Mouse (Mus musculus): ENCODE data around the gene Wfdc5. TPM values are rescaled to one million over a fixed set of nuclear protein-coding genes. Genes with fewer than 3 reads are reported as not detected.

The Wfdc5 gene
- total and polyA plus RNA-seq, 2 experiments: not detected

- H3K9ac ChIP-seq (ENCODE audit: low read depth, low read length): no peak overlapping the region
- TF ChIP-seq POLR2A (IDR thresholded peaks at IDR 0.05; ENCODE audit: extremely low read depth, insufficient read depth, low read length) (no peak), CTCF (IDR thresholded peaks at IDR 0.05; ENCODE audit: low read depth, low read length) (no peak)
- H3K27me3 ChIP-seq (ENCODE audit: control insufficient read depth, insufficient read depth, low read length): peaks cover 8% of the 10 kb centered on the region
- H3K27ac ChIP-seq (replicated peaks; ENCODE audit: insufficient read depth, low read depth, low read length): no peak overlapping the region
- H3K79me2 ChIP-seq (ENCODE audit: control insufficient read depth, insufficient read depth, low read length): no peaks in the 10 kb centered on the region
- no peak overlapping the region for H3K4me3 ChIP-seq (ENCODE audit: insufficient read depth, low read depth, low read length)
- DNase-seq (ENCODE audit: extremely low read depth, low read depth, low spot score): no peak
- WGBS: 13% methylated on average over 11 of the region's 11 CpGs
- H3K36me3 ChIP-seq (ENCODE audit: control insufficient read depth, insufficient read depth, low read length): no peaks in the 10 kb centered on the region
- H3K4me1 ChIP-seq (ENCODE audit: control insufficient read depth, insufficient read depth, low read length): no peaks in the 10 kb centered on the region
Measured at GRCm38 (mm10) chr2:164170326-164170725, 12.2 kb downstream of the Wfdc5 start.

- no peak overlapping the region for H3K9ac ChIP-seq (ENCODE audit: low read depth, low read length)
- TF ChIP-seq CTCF (IDR thresholded peaks at IDR 0.05; ENCODE audit: low read depth, low read length): no peak
- TF ChIP-seq POLR2A (IDR thresholded peaks at IDR 0.05; ENCODE audit: extremely low read depth, insufficient read depth, low read length): no peak
- H3K27me3 ChIP-seq (ENCODE audit: control insufficient read depth, insufficient read depth, low read length): peaks cover 8% of the 10 kb centered on the region
- H3K27ac ChIP-seq (replicated peaks; ENCODE audit: insufficient read depth, low read depth, low read length): no peak overlapping the region
- H3K4me1 ChIP-seq (ENCODE audit: control insufficient read depth, insufficient read depth, low read length): no peaks in the 10 kb centered on the region
- no peaks in the 10 kb centered on the region for H3K36me3 ChIP-seq (ENCODE audit: control insufficient read depth, insufficient read depth, low read length)
- WGBS: 8% methylated on average over 42 of the region's 42 CpGs
- H3K4me3 ChIP-seq (ENCODE audit: insufficient read depth, low read depth, low read length): no peak overlapping the region
- no peaks in the 10 kb centered on the region for H3K79me2 ChIP-seq (ENCODE audit: control insufficient read depth, insufficient read depth, low read length)
- DNase-seq (ENCODE audit: extremely low read depth, low read depth, low spot score): no peak
Measured at GRCm38 (mm10) chr2:164168571-164168946, 14.0 kb downstream of the Wfdc5 start.

GRCm38 (mm10) chr2:164167752-164168570, 14.6 kb downstream of the Wfdc5 start:
- no peak overlapping the region for H3K4me3 ChIP-seq (ENCODE audit: insufficient read depth, low read depth, low read length)
- peaks cover 8% of the 10 kb centered on the region for H3K27me3 ChIP-seq (ENCODE audit: control insufficient read depth, insufficient read depth, low read length)
- no peaks in the 10 kb centered on the region for H3K36me3 ChIP-seq (ENCODE audit: control insufficient read depth, insufficient read depth, low read length)
- no peak for TF ChIP-seq POLR2A (IDR thresholded peaks at IDR 0.05; ENCODE audit: extremely low read depth, insufficient read depth, low read length)
- TF ChIP-seq CTCF (IDR thresholded peaks at IDR 0.05; ENCODE audit: low read depth, low read length): no peak
- no peaks in the 10 kb centered on the region; the same call in 1 of the 2 replicates for H3K4me1 ChIP-seq (ENCODE audit: control insufficient read depth, insufficient read depth, low read length)
- H3K27ac ChIP-seq (replicated peaks; ENCODE audit: insufficient read depth, low read depth, low read length): no peak overlapping the region
- H3K79me2 ChIP-seq (ENCODE audit: control insufficient read depth, insufficient read depth, low read length): no peaks in the 10 kb centered on the region
- WGBS: 11% methylated on average over 90 of the region's 90 CpGs
- DNase-seq (ENCODE audit: extremely low read depth, low read depth, low spot score): no peak
- no peak overlapping the region for H3K9ac ChIP-seq (ENCODE audit: low read depth, low read length)

GRCm38 (mm10) chr2:164164941-164165340, 17.6 kb downstream of the Wfdc5 start:
- peaks cover 4% of the 10 kb centered on the region for H3K4me1 ChIP-seq (ENCODE audit: control insufficient read depth, insufficient read depth, low read length)
- peaks cover 8% of the 10 kb centered on the region for H3K27me3 ChIP-seq (ENCODE audit: control insufficient read depth, insufficient read depth, low read length)
- WGBS: 81% methylated on average over 5 of the region's 5 CpGs
- H3K79me2 ChIP-seq (ENCODE audit: control insufficient read depth, insufficient read depth, low read length): no peaks in the 10 kb centered on the region
- DNase-seq (ENCODE audit: extremely low read depth, low read depth, low spot score): no peak
- TF ChIP-seq CTCF (IDR thresholded peaks at IDR 0.05; ENCODE audit: low read depth, low read length): no peak
- no peak for TF ChIP-seq POLR2A (IDR thresholded peaks at IDR 0.05; ENCODE audit: extremely low read depth, insufficient read depth, low read length)
- H3K27ac ChIP-seq (replicated peaks; ENCODE audit: insufficient read depth, low read depth, low read length): no peak overlapping the region
- H3K4me3 ChIP-seq (ENCODE audit: insufficient read depth, low read depth, low read length): no peak overlapping the region
- no peak overlapping the region for H3K9ac ChIP-seq (ENCODE audit: low read depth, low read length)
- H3K36me3 ChIP-seq (ENCODE audit: control insufficient read depth, insufficient read depth, low read length): no peaks in the 10 kb centered on the region

GRCm38 (mm10) chr2:164161515-164162055, 21.0 kb downstream of the Wfdc5 start:
- Histone ChIP-seq H3K27me3 (ENCODE audit: control insufficient read depth, insufficient read depth, low read length) (no peaks in the 10 kb centered on the region), H3K79me2 (ENCODE audit: control insufficient read depth, insufficient read depth, low read length) (no peaks in the 10 kb centered on the region), H3K36me3 (ENCODE audit: control insufficient read depth, insufficient read depth, low read length) (no peaks in the 10 kb centered on the region), H3K4me3 (ENCODE audit: insufficient read depth, low read depth, low read length) (no peak overlapping the region), H3K4me1 (ENCODE audit: control insufficient read depth, insufficient read depth, low read length) (peaks cover 4% of the 10 kb centered on the region), H3K9ac (ENCODE audit: low read depth, low read length) (no peak overlapping the region), H3K27ac (replicated peaks; ENCODE audit: insufficient read depth, low read depth, low read length) (no peak overlapping the region)
- WGBS: 59% methylated on average over 11 of the region's 11 CpGs
- no peak for TF ChIP-seq POLR2A (IDR thresholded peaks at IDR 0.05; ENCODE audit: extremely low read depth, insufficient read depth, low read length)
- no peak for TF ChIP-seq CTCF (IDR thresholded peaks at IDR 0.05; ENCODE audit: low read depth, low read length)
- DNase-seq (ENCODE audit: extremely low read depth, low read depth, low spot score): no peak

- Histone ChIP-seq H3K4me3 (ENCODE audit: insufficient read depth, low read depth, low read length) (no peak overlapping the region), H3K36me3 (ENCODE audit: control insufficient read depth, insufficient read depth, low read length) (peaks cover 2% of the 10 kb centered on the region), H3K27me3 (ENCODE audit: control insufficient read depth, insufficient read depth, low read length) (no peaks in the 10 kb centered on the region), H3K9ac (ENCODE audit: low read depth, low read length) (no peak overlapping the region), H3K4me1 (ENCODE audit: control insufficient read depth, insufficient read depth, low read length) (peaks cover 4% of the 10 kb centered on the region), H3K27ac (replicated peaks; ENCODE audit: insufficient read depth, low read depth, low read length) (no peak overlapping the region), H3K79me2 (ENCODE audit: control insufficient read depth, insufficient read depth, low read length) (no peaks in the 10 kb centered on the region)
- 67% methylated on average over 2 of the region's 2 CpGs for WGBS
- TF ChIP-seq CTCF (IDR thresholded peaks at IDR 0.05; ENCODE audit: low read depth, low read length) (no peak), POLR2A (IDR thresholded peaks at IDR 0.05; ENCODE audit: extremely low read depth, insufficient read depth, low read length) (no peak)
- no peak for DNase-seq (ENCODE audit: extremely low read depth, low read depth, low spot score)
Measured at GRCm38 (mm10) chr2:164158838-164159237, 23.7 kb downstream of the Wfdc5 start.
